Mouse (Mus musculus) myocyte (in vitro differentiated cells): Measurements from ENCODE around the gene Cenpf. TPM values are rescaled to one million over a fixed set of nuclear protein-coding genes. Genes with fewer than 3 reads are reported as not detected.

ENCODE experiments used
- H3K27me3 ChIP-seq: one replicate; pipeline ENCODE4 v1.6.1; 2011; ENCODE audit not compliant: control insufficient read depth, insufficient read depth, insufficient read length
- H3K36me3 ChIP-seq: one replicate; pipeline ENCODE4 v1.6.1; 2011; ENCODE audit not compliant: control insufficient read depth, insufficient read depth
- H3K4me2 ChIP-seq: one replicate; pipeline ENCODE4 v1.6.1; 2011; ENCODE audit warnings: low read depth, control low read depth
- H3K4me3 ChIP-seq: one replicate; pipeline ENCODE4 v1.5.1; 2011; ENCODE audit warnings: mild to moderate bottlenecking, control low read depth, moderate library complexity
- H3K79me2 ChIP-seq: one replicate; pipeline ENCODE4 v1.6.1; 2011; ENCODE audit not compliant: control insufficient read depth, insufficient read depth
- H3ac ChIP-seq: one replicate; pipeline ENCODE4 v1.6.1; 2011; ENCODE audit not compliant: control insufficient read depth, insufficient read length
- CEBPB ChIP-seq: IDR thresholded peaks from 2 replicates; pipeline ENCODE4 v1.6.1; 2011; ENCODE audit warnings: mild to moderate bottlenecking, moderate library complexity; ENCODE audit not compliant: poor library complexity, insufficient read depth, severe bottlenecking
- E2F4 ChIP-seq: IDR thresholded peaks from one replicate; pipeline ENCODE4 v1.6.1; 2011; ENCODE audit warnings: mild to moderate bottlenecking, control low read depth, moderate library complexity; ENCODE audit not compliant: insufficient read depth
- MAX ChIP-seq: IDR thresholded peaks from one replicate; pipeline ENCODE4 v1.6.1; 2011; ENCODE audit warnings: low read depth, mild to moderate bottlenecking, control low read depth
- MYOD1 ChIP-seq, 3 experiments: IDR thresholded peaks; one replicate each; pipeline ENCODE4 v1.6.1; 2011; ENCODE audit warnings: control low read depth in 2 of 3, low read depth in 2 of 3, mild to moderate bottlenecking in 2 of 3, moderate library complexity in 1 of 3; ENCODE audit not compliant: insufficient read length in 2 of 3, control insufficient read depth in 1 of 3
- MYOG ChIP-seq, 3 experiments: IDR thresholded peaks; one replicate each; pipeline ENCODE4 v1.6.1; 2011; ENCODE audit warnings: control low read depth in 2 of 3, low read depth in 2 of 3, mild to moderate bottlenecking in 2 of 3; ENCODE audit not compliant: insufficient read length in 2 of 3, control insufficient read depth in 1 of 3, insufficient read depth in 1 of 3
- POLR2A ChIP-seq: IDR thresholded peaks from one replicate; pipeline ENCODE4 v1.6.1; 2011; ENCODE audit warnings: low read depth, mild to moderate bottlenecking, control low read depth, moderate library complexity; ENCODE audit not compliant: insufficient read length
- POLR2AphosphoS2 ChIP-seq: IDR thresholded peaks from one replicate; pipeline ENCODE4 v1.6.1; 2011; ENCODE audit warnings: low read depth, control low read depth; ENCODE audit not compliant: insufficient read length
- REST ChIP-seq: IDR thresholded peaks from one replicate; pipeline ENCODE4 v1.6.1; 2011; ENCODE audit warnings: mild to moderate bottlenecking, control low read depth, moderate library complexity; ENCODE audit not compliant: insufficient read depth, insufficient read length
- SRF ChIP-seq: IDR thresholded peaks from one replicate; pipeline ENCODE4 v1.6.1; 2011; ENCODE audit warnings: low read depth; ENCODE audit not compliant: control insufficient read depth, insufficient read length
- TCF12 ChIP-seq: IDR thresholded peaks from one replicate; pipeline ENCODE4 v1.6.1; 2011; ENCODE audit warnings: mild to moderate bottlenecking, control low read depth; ENCODE audit not compliant: poor library complexity, insufficient read depth, severe bottlenecking
- TCF3 ChIP-seq: IDR thresholded peaks from one replicate; pipeline ENCODE4 v1.6.1; 2011; ENCODE audit warnings: low read depth, control low read depth; ENCODE audit not compliant: insufficient read length
- USF1 ChIP-seq: IDR thresholded peaks from one replicate; pipeline ENCODE4 v1.6.1; 2011; ENCODE audit warnings: low read depth, mild to moderate bottlenecking, control low read depth, moderate library complexity
- polyA plus RNA-seq: library from polyadenylated mRNA; unstranded; fragments of >200 nt; fragmentation: generic; extraction: Trizol; gene quantifications from one replicate; pipeline ENCODE4 v1.2.1, GENCODE M21; 2012; ENCODE audit warnings: missing spikeins

Cenpf gene
- polyA plus RNA-seq, 1 experiment = 2.2 TPM

GRCm38 (mm10) chr1:189686025-189686424, 1.9 kb downstream of the Cenpf start:
- peak overlapping the region; percentile 72 for H3K4me2 ChIP-seq
- H3K79me2 ChIP-seq = peaks cover 26% of the 10 kb centered on the region
- no peak overlapping the region for H3ac ChIP-seq
- H3K4me3 ChIP-seq = peak overlapping the region; percentile 64
- TF ChIP-seq MAX (no peak), POLR2AphosphoS2 (no peak), SRF (no peak), USF1 (no peak), REST (no peak)
- H3K27me3 ChIP-seq = no peaks in the 10 kb centered on the region
- peaks cover 23% of the 10 kb centered on the region for H3K36me3 ChIP-seq

GRCm38 (mm10) chr1:189684786-189685415, 3.0 kb downstream of the Cenpf start:
- Histone ChIP-seq H3K4me2 (no peak overlapping the region), H3K4me3 (no peak overlapping the region), H3K79me2 (peaks cover 26% of the 10 kb centered on the region), H3K36me3 (peaks cover 29% of the 10 kb centered on the region), H3K27me3 (no peaks in the 10 kb centered on the region), H3ac (no peak overlapping the region)
- TF ChIP-seq MYOG (IDR thresholded peaks at IDR 0.05; ENCODE audit: control insufficient read depth in 1 of 3, insufficient read depth in 1 of 3, insufficient read length in 2 of 3, low read depth in 2 of 3) (no peak), POLR2A (no peak), TCF3 (no peak), E2F4 (no peak), POLR2AphosphoS2 (no peak), TCF12 (no peak), CEBPB (no peak), SRF (no peak), MYOD1 (IDR thresholded peaks at IDR 0.05; ENCODE audit: control insufficient read depth in 1 of 3, insufficient read length in 2 of 3, low read depth in 2 of 3) (no peak), REST (no peak), MAX (no peak), USF1 (no peak)

- H3K4me3 ChIP-seq = no peak overlapping the region
- H3K36me3 ChIP-seq = peaks cover 45% of the 10 kb centered on the region
- peaks cover 7% of the 10 kb centered on the region for H3K79me2 ChIP-seq
- H3ac ChIP-seq = no peak overlapping the region
- TF ChIP-seq USF1 (no peak), E2F4 (no peak), SRF (no peak), CEBPB (no peak), MAX (no peak), TCF12 (no peak), REST (no peak), POLR2A (no peak), MYOD1 (IDR thresholded peaks at IDR 0.05; ENCODE audit: control insufficient read depth in 1 of 3, insufficient read length in 2 of 3, low read depth in 2 of 3) (no peak), MYOG (IDR thresholded peaks at IDR 0.05; ENCODE audit: control insufficient read depth in 1 of 3, insufficient read depth in 1 of 3, insufficient read length in 2 of 3, low read depth in 2 of 3) (no peak), POLR2AphosphoS2 (no peak), TCF3 (no peak)
- no peak overlapping the region for H3K4me2 ChIP-seq
- no peaks in the 10 kb centered on the region for H3K27me3 ChIP-seq
Measured at GRCm38 (mm10) chr1:189679555-189679954, 8.3 kb downstream of the Cenpf start.

- TF ChIP-seq MAX = no peak
- TF ChIP-seq MYOG (IDR thresholded peaks at IDR 0.05; ENCODE audit: control insufficient read depth in 1 of 3, insufficient read depth in 1 of 3, insufficient read length in 2 of 3, low read depth in 2 of 3) = no peak
- TF ChIP-seq POLR2AphosphoS2 = no peak
- no peak for TF ChIP-seq SRF
- no peak for TF ChIP-seq TCF3
- no peak for TF ChIP-seq USF1
- no peaks in the 10 kb centered on the region for H3K27me3 ChIP-seq
- peaks cover 30% of the 10 kb centered on the region for H3K36me3 ChIP-seq
- H3ac ChIP-seq = no peak overlapping the region
- no peak overlapping the region for H3K4me3 ChIP-seq
- no peak overlapping the region for H3K4me2 ChIP-seq
- H3K79me2 ChIP-seq = peaks cover 17% of the 10 kb centered on the region
Measured at GRCm38 (mm10) chr1:189675953-189676352, 11.9 kb downstream of the Cenpf start.

- Histone ChIP-seq H3K4me3 (no peak overlapping the region), H3K36me3 (peaks cover 30% of the 10 kb centered on the region), H3ac (no peak overlapping the region), H3K27me3 (no peaks in the 10 kb centered on the region), H3K79me2 (peaks cover 17% of the 10 kb centered on the region), H3K4me2 (no peak overlapping the region)
- TF ChIP-seq USF1 (no peak), MYOD1 (IDR thresholded peaks at IDR 0.05; ENCODE audit: control insufficient read depth in 1 of 3, insufficient read length in 2 of 3, low read depth in 2 of 3) (no peak), REST (no peak), TCF12 (no peak), MAX (no peak), CEBPB (no peak), SRF (no peak), POLR2A (no peak), MYOG (IDR thresholded peaks at IDR 0.05; ENCODE audit: control insufficient read depth in 1 of 3, insufficient read depth in 1 of 3, insufficient read length in 2 of 3, low read depth in 2 of 3) (no peak), E2F4 (no peak), TCF3 (no peak), POLR2AphosphoS2 (no peak)
Measured at GRCm38 (mm10) chr1:189675421-189675820, 12.5 kb downstream of the Cenpf start.
